Mouse (Mus musculus) splenic B cell, adult 2 months (primary cell): ENCODE data around the gene Afap1l2.
A peak's percentile ranks its signal among the peaks of the same experiment; 100 is the strongest.

Experiments
- DNase-seq: peaks from one replicate; pipeline ENCODE4 v3.0.0-alpha.2; 2011; ENCODE audit warnings: low read depth, low spot score
- H3K27me3 ChIP-seq: 2 replicates; pipeline ENCODE4 v1.6.1; 2012; ENCODE audit warnings: mild to moderate bottlenecking, low read length, moderate library complexity, mixed read lengths; ENCODE audit not compliant: control insufficient read depth, poor library complexity, insufficient read depth, severe bottlenecking
- H3K36me3 ChIP-seq: 2 replicates; pipeline ENCODE4 v1.6.1; 2012; ENCODE audit warnings: mild to moderate bottlenecking, low read length, moderate library complexity, mixed read lengths; ENCODE audit not compliant: control insufficient read depth, poor library complexity, insufficient read depth, severe bottlenecking

Afap1l2 gene

DNA sequence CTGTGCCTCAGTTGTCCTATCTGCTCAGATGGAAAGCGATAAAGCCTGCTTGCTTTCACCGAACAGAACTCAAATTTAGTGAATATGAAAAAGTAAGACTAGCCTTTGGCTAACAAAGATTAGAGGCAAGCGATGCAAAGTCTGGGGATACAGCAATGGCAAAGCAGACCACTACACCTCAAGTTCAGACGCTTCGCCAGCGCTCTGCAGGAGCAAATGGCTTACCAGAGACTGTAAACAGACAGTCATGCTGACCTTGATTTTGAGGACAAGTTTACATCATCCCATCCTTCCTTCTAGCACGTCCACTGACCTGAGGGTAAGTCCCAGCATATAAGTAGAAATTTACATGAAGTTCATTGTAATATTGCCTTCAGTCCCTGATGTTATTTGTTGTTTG, 61.8 kb downstream of the Afap1l2 start:
- Histone ChIP-seq H3K36me3 (no peaks in the 10 kb centered on the region), H3K27me3 (no peaks in the 10 kb centered on the region)
- no peak for DNase-seq

DNA sequence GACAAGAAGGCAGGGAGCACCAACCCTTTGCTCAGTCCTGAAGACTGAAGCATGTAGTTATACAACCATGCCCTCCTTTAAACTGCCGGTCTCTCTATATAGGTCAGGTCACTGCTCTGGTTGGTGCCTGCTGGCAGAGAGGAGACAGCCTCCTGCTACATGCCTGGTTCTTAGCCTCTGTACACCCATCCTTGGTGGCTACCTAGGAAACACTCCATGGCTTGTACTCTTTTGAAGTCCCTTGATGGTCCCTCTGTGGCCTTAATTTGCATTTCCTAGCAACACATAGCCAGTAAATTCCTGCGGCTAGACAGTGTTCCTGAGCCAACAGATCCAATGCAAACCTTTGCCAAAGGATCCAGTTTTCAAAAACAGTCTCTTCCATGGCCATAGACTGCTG, 62.4 kb downstream of the Afap1l2 start:
- DNase-seq, result no peak
- Histone ChIP-seq H3K27me3 (no peaks in the 10 kb centered on the region), H3K36me3 (no peaks in the 10 kb centered on the region)

DNA sequence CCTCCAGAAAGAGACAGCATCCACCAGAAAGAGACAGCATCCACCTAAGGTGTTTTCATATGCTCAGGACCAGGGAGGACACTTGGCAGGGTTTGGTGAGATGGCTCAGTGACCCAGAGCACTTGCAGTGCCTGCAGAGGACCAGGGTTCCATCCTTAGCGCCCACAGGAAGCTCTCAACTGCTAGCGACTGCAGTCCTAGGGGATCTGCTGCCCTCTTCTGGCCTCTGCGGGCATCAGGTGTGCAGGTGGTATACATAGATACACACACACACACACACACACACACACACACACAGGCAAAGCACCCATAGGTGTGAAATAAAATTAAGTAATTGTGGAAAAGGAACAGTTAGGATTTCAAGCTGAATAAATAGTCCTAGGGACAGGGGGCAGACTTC, 63.2 kb downstream of the Afap1l2 start:
- no peak for DNase-seq
- H3K27me3 ChIP-seq, result no peaks in the 10 kb centered on the region
- H3K36me3 ChIP-seq, result no peaks in the 10 kb centered on the region

DNA sequence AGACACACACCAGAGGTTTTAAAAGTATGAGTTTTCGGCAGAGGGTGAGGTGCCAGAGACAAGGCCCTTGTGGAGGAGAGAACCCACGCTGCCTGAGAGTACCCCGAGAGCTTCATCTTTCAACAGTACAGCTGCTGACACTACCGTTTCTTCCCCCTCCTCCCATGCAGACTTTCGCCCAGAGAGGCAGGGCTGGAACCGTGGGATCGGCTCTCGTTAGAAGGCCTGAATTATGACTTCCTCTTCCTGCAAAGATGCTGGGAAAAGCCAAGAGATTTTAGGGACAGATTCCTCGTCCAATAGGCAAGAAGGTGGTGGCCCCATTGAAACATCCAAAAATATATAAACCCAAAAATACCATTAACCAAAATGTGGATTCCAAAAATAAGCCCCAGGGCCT, 63.8 kb downstream of the Afap1l2 start:
- no peak for DNase-seq
- Histone ChIP-seq H3K27me3 (no peaks in the 10 kb centered on the region), H3K36me3 (no peaks in the 10 kb centered on the region)

DNA sequence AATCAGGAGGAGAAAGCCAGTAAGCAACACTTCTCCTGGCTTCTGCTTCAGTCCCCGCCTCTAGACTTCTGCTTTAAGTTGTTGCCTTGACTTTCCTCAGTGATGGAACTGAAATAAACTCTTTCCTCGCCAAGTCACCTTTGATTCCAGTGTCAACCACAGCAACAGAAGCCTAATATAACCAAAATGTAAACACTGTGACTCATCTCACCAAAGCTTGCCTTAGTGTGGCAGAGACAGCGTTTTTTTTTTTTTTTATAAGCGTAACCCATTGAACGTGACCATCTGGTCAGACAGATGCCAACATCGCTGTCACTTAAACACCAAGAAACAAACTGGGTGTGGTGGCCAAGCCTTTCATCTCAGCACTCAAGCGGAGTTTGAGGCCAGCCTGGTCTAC, 65.8 kb downstream of the Afap1l2 start:
- no peaks in the 10 kb centered on the region for H3K36me3 ChIP-seq
- no peak for DNase-seq
- H3K27me3 ChIP-seq, result no peaks in the 10 kb centered on the region

DNA sequence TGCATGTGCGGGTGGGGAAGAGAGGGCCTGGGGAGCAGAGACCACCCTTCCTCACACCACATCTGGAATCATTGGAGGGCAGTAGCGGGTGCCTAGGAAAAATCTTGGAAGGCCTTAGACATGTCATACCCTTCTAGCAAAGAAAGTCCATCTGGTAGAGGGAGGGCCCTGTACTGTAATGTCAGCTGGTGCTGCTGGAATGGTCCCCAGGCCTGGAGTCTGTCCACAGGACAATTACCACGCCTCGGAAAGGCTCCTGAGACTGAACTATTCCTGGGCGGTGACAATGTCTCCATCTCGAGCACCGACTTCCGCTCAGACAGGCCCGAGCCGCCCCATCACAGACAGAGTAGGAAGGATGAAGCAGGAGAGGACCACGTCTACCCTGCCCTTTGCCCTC, 67.5 kb downstream of the Afap1l2 start:
- no peaks in the 10 kb centered on the region for H3K36me3 ChIP-seq
- no peaks in the 10 kb centered on the region for H3K27me3 ChIP-seq
- no peak for DNase-seq

DNA sequence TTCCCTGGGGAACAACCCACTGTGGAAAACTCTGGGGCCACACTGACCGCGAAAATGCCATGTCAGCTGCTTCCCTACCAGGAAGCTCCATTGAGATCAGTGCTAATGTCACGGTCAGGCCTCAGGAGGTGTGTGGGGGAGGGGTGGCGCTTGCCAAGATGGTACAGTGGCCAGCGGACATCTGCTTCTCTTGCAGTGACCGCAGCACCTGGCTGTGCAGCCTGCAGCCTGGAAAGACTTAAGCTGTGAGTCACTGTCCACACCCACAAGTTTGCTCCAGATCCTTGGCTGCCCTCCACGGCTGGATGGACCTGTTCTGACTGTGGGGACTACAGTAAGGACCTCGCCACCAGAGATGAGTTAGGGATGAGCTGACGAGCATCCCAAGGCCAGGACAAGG, 68.2 kb downstream of the Afap1l2 start:
- no peak for DNase-seq
- Histone ChIP-seq H3K27me3 (no peaks in the 10 kb centered on the region), H3K36me3 (no peaks in the 10 kb centered on the region)

DNA sequence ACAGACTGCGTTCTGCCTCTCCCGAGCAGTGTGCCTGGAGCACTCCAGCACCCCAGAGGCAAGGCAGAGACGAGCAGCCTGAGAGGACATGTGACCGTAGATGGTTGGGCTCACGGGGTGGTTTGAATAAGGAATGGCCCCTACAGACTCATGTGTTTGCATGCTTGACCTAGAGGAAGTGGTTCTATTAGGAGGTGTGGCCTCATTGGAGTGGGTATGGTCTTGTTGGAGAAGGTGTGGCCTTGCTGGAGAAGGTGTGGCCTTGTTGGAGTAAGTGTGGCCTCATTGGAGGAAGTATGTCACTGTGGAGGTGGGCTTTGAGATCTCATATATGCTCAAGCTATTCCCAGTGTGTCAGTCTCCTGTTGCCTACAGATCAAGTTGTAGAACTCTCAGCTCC, 70.1 kb downstream of the Afap1l2 start:
- H3K27me3 ChIP-seq, result no peaks in the 10 kb centered on the region
- no peak for DNase-seq
- H3K36me3 ChIP-seq, result no peaks in the 10 kb centered on the region

DNA sequence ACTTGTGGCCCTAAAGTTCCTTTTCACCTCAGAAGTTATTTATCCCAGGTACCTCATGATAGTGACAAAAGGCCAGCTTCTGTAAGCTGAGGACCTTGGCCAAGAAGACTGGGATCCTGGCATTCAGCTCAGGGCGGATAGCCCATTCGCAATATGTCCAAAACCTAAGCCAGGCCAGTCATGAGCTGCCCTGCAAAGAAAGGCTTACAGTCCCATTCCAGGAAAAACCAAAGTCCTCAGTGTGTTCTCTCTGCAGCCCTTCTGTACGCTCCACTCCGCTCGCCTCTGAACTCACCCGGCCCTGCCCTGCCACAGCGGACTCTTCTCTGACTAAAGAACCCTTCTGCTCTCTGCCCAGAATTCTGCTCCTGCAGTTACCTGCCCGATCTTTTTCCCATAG, 71.8 kb downstream of the Afap1l2 start:
- Histone ChIP-seq H3K27me3 (no peaks in the 10 kb centered on the region), H3K36me3 (no peaks in the 10 kb centered on the region)
- no peak for DNase-seq

DNA sequence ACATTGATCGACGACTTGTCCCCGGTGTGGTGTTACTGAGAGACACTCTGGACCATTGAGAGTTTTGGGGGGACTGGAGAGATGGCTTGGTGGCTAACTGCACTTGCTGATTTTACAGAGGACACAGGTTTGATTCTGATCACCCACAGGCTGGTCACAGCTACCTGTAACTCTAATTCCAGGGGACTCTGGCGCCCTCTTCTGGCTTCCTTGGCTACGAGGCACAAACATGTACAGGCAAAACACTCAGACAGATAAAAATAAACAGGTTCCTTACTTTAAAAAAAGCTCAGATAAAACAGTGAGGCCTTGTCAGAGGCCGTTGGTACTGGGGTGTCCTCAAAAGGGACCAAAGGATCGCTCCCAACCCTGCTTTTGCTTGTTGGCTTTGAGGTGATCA, 72.3 kb downstream of the Afap1l2 start:
- no peak for DNase-seq
- no peaks in the 10 kb centered on the region for H3K36me3 ChIP-seq
- H3K27me3 ChIP-seq, result no peaks in the 10 kb centered on the region

DNA sequence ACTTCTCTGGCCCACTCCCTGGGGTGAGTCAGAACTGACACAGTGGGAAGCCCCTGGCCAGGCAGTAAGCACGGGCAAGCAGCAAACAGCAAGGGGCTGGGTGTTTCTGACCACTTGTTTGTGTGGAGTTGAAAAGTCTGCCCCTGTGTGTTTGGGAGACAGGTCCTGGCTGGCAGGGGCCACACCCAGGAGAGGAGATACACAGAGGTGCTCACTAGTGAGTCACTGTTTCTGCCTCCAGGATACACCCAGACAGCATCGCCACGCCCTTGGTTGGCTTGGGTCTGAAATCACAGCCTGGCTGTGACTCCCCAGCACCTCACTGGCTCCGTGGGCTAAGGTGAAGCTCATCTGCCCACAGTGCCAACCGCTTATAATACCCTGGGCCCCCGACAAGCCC, 72.9 kb downstream of the Afap1l2 start:
- no peaks in the 10 kb centered on the region for H3K36me3 ChIP-seq
- no peak for DNase-seq
- no peaks in the 10 kb centered on the region for H3K27me3 ChIP-seq

DNA sequence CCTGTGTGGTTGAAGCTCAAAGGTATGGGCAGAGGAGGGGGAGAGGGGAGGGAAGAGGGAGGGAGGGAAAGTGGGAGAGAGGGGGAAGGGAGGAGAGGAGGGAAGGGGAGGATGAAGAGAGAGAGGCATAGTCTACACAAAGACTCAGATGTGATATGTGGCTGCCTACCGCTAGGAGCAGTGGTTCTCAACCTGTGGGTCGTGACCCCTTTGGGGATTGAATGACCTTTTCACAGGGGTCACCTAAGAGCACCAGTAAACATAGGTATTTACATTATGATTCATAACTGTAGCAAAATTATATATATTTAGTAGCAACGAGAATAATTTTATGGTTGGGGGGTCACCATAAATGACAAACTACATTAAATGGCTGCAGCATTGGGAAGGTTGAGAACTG, 74.2 kb downstream of the Afap1l2 start:
- no peaks in the 10 kb centered on the region for H3K27me3 ChIP-seq
- DNase-seq, result no peak
- no peaks in the 10 kb centered on the region for H3K36me3 ChIP-seq

DNA sequence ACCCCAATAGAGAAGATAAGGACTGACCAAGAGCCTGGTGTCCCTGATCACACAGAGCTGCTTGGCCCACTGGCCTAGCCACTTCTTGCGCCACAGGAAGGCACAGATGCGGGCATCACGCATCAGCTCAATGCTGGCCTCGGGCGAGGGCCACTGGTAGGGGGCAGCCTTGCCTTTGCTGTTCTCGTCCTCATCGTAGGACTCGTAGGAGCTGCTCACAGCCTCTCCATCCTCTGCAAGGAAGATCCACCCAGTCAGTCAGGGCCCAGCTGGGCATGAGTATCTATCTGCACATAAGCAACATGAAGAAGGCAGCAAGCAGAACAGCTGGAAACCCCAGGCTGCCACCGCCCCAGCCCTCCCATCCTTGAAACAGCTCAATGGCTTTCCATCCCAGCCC, 78.0 kb downstream of the Afap1l2 start:
- Histone ChIP-seq H3K36me3 (no peaks in the 10 kb centered on the region), H3K27me3 (no peaks in the 10 kb centered on the region)
- no peak for DNase-seq

DNA sequence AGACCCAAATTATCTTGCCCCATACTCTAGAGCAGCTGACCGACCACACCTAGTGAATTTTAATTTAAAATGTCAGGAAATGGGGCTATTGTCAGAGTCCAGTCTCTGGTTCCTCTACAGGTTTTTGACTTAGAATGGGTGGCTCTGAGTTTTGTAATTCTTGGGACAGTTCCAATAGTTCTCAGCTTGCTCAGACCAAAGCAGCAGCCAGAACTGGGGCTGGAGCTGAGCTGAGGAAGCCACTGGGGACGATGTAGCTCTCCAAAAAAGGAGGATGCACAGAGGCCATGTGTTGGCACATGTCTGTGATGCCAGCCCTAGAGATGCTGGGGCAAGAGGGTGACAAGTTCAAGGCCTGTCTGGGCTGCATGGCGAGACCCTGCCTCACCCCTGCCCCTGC, 78.6 kb downstream of the Afap1l2 start:
- no peak for DNase-seq
- H3K36me3 ChIP-seq, result no peaks in the 10 kb centered on the region

DNA sequence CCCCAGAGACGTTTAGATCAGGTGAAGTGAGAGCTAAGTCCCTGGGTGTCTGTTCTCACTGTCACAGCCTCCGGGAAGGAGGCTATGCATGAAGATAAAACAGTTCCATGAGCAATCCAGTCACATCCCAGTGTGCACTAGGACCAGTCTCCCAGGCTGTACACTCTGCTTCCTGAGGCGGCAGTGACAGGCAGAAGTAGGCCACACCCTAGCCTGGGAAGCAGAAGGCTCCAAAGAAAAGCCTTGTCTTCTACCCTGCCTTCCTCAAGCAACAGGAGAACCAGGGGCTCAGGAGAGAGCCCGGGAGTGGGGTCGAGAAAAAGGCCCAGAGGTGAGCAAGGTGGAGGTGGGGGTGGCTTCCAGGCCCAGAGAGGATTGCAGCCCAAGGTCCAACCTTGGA, 86.3 kb downstream of the Afap1l2 start:
- Histone ChIP-seq H3K27me3 (no peaks in the 10 kb centered on the region), H3K36me3 (no peaks in the 10 kb centered on the region)
- no peak for DNase-seq

More for the DNA sequence above, 78.6 kb downstream of the Afap1l2 start:
- no peaks in the 10 kb centered on the region for H3K27me3 ChIP-seq

DNA sequence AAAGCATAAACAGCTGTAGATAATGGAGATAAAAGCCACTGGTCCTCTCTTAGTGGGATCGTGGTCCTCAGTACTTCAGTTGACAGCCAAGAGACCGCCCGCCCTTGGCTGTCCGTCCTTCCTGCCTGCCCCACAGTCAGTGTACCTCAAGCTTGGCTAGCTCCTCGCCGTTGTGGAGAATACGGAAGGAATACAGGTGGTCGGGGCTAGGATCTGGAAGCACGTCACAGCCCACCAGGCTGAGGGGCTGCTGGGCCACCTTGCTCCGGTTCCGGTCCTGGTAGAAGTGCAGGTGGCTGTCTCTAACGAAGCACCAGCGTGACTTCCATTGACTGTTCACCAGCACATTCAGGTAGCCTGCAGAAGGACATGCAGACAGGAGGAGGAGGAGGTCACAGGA, 87.8 kb downstream of the Afap1l2 start:
- no peaks in the 10 kb centered on the region for H3K36me3 ChIP-seq
- H3K27me3 ChIP-seq, result no peaks in the 10 kb centered on the region
- DNase-seq, result no peak

DNA sequence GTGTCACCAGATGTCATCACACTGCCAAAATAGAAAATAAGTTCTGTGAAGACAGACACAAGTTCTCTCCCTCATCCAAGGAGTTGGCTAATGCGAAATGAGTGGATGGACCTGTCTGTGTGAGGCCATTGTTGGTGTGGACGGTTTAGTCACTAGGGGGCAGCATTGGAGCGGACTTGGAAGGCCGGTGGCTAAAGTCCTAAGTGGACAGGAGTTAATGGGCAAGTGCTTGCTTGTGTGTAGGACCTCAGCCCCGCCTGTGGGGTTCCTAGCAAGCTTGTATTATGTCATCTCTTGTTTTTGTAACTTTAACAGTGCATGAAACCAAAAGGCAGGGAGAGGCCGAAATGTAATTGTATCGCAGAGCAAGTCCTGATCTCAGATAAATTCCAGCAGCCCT, 88.4 kb downstream of the Afap1l2 start:
- H3K27me3 ChIP-seq, result no peaks in the 10 kb centered on the region
- peak; percentile 79 for DNase-seq
- H3K36me3 ChIP-seq, result no peaks in the 10 kb centered on the region
